Mouse (Mus musculus) brain, adult 2 months (tissue): ENCODE measurements at regions not wholly inside any gene's neighbourhood (a gene's known extent, or its start where the extent isn't known, plus 50 kb on each side); places are given as distances from the start of the nearest gene placed in this dataset.

Experiments
- DNase-seq: peaks from one replicate; pipeline ENCODE4 v3.0.0; 2011; ENCODE audit warnings: low read depth, low spot score

DNA sequence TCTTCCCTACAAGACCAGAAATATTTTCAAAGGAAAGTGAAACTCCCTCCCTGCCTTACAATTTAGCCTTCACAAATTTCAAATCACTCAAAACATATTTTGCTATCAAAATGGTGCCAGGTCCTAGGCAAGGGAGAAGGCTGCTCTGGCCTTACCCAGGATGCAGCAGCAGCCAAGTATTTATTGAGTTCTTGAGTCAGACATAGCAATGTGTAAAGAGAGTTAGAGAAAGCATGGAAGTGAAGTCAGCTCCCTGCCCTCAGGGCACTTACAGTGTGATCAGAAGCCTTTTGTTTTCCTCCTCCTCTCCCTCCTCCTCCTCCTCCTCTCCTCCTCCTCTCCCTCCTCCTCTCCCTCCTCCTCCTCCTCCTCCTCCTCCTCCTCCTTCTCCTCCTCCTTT lies 194.6 kb upstream of the Sox9 start:
- no peak for DNase-seq

GRCm38 (mm10) chr11:112588088-112588487 lies 193.9 kb upstream of the Sox9 start:
- DNase-seq: no peak

DNA sequence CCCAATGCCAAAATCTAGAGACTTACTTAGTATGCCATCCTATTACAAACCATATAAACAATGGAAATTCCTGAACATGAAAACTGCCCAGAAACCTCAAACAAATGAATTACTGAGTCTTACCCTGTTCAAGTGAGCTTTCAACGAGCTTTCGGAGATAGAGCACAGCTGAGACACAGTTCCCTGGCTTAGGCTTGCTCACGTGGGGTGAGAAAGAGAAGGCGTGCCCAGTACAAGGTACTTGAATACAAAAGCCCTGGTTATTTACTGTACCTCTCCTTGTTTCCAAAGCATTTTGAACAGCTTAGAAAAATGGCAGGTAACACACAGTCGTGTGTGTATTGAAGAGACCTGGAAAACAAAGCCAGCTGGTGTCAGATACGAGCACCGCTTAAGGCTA lies 191.8 kb upstream of the Sox9 start:
- DNase-seq: no peak

- DNase-seq: no peak
These were observed 189.5 kb upstream of the Sox9 start for GRCm38 (mm10) chr11:112592411-112593020.

DNA sequence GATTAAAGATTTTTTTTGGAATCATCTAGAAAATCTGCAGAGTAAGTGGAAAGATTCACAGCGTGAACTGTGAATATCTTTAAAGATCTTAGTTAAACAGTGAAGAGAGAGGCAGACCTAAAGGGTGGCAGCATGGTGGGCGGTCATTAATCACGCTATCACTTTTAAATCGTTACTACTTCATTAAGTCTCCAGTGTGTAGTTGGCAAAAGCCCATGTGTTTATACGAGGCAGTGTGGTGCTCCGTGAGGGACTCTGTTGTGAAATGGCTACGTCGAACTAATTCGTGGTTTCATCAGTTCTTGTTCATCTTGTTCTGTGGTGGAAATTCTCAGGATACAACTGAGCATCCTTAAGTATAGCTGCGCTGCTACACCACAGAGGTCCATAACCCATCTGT lies 188.2 kb upstream of the Sox9 start:
- peak; percentile 10 for DNase-seq

- no peak for DNase-seq
These were observed 174.7 kb upstream of the Sox9 start for GRCm38 (mm10) chr11:112607359-112607758.

GRCm38 (mm10) chr11:112609277-112609676 lies 172.7 kb upstream of the Sox9 start:
- DNase-seq: no peak

DNA sequence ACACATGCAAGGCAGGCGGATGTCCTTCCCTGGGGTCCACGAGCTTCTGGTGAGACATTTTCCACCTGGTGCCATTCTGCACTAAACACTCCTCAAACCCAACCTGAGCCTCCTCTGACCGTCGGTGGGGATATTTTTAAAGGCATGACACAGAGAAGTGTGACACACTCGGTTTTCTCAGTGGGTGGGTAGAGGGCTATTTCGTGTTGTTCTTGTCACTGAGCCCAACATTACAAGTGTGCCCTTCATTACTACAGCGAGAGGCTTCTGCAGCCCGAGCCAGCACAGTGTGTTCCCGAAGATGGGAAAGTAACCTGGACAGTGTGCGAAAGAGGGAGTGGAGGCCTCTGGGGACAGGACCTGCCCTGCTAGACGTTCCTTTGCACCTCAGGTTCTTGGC lies 171.0 kb upstream of the Sox9 start:
- peak; percentile 43 for DNase-seq

DNA sequence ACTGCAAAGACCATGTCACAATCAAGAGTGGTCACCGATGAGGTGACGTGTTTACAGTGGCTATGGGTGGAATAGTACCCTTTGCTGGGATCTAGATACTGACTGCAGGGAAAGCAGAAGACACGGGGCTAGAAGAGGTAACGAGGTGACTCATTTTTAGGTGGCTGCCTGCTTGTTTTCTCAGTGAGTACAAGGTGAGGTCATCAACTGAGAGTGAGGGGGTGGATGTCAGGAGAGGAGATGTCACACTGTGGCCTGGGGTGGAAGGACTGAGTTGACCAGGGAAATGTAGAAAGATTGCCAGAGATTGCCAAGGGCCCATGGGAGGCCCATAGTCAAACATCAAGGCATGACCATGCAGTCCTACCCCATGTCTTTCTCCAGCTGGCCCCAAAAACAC lies 166.4 kb upstream of the Sox9 start:
- DNase-seq: no peak

DNA sequence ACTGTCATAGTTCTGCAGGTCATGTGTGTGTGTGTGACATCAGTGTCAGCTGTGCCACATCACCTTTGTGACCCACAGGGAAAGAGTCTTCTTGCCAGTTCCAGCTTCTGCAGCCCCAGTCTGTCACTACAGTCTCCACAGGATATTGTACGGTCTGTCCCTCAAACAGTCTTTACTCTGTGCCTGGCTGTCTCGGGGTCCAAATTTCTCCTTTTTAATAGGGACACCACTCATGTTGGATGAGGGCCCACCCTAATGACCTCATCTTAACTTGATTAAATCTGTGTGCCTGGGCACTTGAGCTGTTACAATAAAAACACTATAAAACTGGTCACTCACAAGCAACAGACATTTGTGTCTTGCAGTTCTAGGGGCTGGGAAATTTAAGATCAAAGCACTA lies 165.1 kb upstream of the Sox9 start:
- DNase-seq: no peak

- DNase-seq: peak; percentile 54
These were observed 161.1 kb upstream of the Sox9 start for GRCm38 (mm10) chr11:112620916-112621315.

DNA sequence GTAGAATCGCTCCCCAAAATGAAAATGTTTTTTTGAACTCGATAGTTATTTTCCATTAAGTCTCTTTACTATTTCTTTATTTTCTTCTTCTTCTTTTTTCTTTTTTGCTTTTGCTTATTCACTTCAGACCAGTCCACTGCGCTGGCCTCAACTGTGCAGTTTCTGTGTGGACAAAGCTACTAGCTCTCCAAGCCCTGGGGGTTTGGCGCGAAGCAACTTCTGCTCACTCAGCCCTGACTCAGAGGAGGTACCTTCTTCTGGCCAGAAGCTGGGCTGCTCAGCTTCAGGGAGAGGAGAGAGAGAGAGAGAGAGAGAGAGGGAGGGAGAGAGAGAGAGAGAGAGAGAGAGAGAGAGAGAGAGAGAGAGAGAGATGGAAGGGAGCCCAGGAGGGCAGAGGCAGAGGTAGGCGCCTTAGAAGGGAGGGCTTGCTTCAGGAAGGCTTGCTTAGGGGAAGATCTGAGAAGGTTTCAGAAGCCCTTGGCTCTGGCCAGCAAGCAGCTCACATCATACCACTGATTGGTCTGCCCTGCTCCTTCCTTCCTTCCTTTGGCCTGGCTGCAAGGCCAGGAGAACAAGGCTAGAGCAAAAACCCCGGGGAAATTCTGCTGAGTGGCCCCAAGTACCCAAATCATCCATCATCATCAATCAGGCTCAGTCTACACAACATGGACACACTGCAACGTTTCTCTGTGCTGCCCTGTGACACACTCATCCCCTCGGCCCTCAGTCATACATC lies 160.5 kb upstream of the Sox9 start:
- DNase-seq: peak; percentile 47

GRCm38 (mm10) chr11:112649298-112649697 lies 132.7 kb upstream of the Sox9 start:
- DNase-seq: no peak

- no peak for DNase-seq
These were observed 124.4 kb upstream of the Sox9 start for GRCm38 (mm10) chr11:112657410-112658159.

GRCm38 (mm10) chr11:112659911-112660310 lies 122.1 kb upstream of the Sox9 start:
- no peak for DNase-seq

DNA sequence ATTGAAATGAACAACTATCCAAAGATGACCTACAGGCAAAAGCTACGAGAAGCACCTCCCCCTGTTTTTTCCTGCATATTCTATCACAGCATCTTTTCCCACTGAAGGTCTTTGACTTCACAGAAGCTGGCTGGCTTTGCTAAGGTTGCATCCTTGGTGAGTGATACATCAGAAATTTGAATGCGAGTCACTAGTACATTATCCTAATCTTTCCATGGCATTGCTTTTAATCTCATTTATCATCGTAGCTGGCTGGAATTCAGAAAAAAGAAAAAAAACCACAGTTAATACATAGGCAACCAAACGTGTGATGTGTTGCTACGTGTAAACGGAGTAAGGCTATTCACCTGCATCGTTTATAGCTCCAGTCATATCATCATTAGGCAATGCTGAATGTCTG lies 120.6 kb upstream of the Sox9 start:
- no peak for DNase-seq

- DNase-seq: no peak
These were observed 114.7 kb upstream of the Sox9 start for GRCm38 (mm10) chr11:112667311-112667710.

DNA sequence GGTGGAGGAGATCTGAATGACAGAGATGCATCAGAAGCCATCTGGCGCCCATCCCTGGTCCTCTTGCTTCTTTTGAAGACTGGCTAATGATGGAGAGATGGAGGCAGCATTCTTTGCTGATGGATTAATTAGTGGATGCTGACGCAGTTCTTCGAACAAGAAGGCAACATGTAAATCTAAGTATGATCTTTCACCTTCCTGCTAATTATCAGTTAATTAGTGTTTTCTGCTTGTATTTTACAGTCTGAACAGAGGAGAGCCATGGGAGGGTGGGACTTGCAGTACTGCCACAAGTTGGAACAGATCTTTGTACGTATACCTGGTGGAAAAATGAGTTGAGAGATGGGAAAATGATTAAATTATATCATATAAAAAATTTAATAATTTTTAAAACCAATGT lies 109.9 kb upstream of the Sox9 start:
- no peak for DNase-seq

DNA sequence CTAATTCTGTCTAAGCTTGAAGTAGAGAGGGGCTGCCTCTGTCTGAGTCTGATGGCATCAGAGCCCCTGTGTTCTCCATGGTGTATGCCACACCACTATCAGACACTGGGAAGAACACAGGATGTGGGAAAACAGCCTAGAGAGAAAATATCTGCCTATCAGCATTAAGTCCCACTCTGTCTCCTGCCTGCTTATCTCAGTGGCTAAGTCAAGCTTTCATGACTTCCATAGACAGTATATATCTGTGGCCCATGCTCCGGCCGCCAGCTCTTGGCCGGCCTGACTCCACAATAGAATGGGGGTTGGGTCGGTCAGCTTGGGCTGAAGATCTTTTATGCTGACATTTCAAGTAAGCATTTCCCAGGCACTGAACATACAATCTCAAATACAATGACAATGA lies 92.0 kb upstream of the Sox9 start:
- no peak for DNase-seq

DNA sequence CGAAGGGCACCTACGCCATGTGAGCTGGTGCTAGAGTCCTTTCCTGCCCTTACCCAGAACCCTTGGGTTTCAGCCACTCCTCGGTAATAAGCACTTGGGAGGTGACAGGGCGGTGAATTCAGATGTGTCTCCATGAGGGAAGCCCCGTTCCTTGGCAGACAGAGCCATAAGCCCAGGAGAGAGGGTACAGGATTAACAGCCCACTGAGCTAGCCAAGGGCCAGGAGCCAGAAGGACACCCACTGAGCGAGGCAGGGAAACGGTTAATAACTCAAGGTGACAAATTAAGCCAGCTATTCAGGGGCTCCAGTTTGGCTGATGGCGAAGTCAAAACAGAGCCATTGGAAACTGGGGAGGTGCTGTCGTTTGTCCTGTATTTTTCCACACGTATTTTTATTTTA lies 75.9 kb upstream of the Sox9 start:
- no peak for DNase-seq

- no peak for DNase-seq
These were observed 73.8 kb upstream of the Sox9 start for GRCm38 (mm10) chr11:112708119-112708730.

DNA sequence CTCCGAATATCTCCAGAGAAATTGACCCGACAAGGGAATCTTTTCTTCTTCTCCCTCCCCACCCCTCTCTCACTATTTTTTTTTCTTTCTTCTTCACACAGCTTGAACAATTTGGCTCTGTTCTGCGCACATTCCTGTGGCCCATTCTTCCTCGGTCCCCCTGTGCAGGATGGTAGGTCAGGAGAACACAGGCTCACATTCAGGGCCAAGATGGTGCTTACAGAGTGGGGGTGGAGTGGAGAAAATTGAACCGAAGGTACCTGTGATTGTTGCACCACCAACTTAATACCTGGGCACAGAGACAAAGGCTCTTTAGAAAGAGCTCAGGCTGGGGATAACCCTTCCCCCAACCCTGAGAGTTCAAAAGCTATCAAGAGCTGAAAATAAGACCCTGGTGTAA lies 70.4 kb upstream of the Sox9 start:
- no peak for DNase-seq
